Mouse (Mus musculus) megakaryocyte, embryonic 14.5 days (primary cell): ENCODE measurements around the gene Smim5. TPM values are rescaled to one million over a fixed set of nuclear protein-coding genes. Genes with fewer than 3 reads are reported as not detected.

Experiments
- H3K27me3 ChIP-seq: replicated peaks from 2 replicates; pipeline ENCODE3; 2012; ENCODE audit warnings: inconsistent platforms
- H3K36me3 ChIP-seq: replicated peaks from 2 replicates; pipeline ENCODE3; 2012; ENCODE audit warnings: low read length, inconsistent platforms, mixed read lengths
- H3K4me1 ChIP-seq: 2 replicates; pipeline ENCODE4 v1.6.1; 2012; ENCODE audit warnings: inconsistent platforms
- H3K4me3 ChIP-seq: replicated peaks from 2 replicates; pipeline ENCODE3; 2012; ENCODE audit warnings: moderate library complexity, mild to moderate bottlenecking, inconsistent platforms
- H3K9me3 ChIP-seq: 2 replicates; pipeline ENCODE4 v1.6.1; 2012; ENCODE audit warnings: inconsistent platforms
- FLI1 ChIP-seq: IDR thresholded peaks from 2 replicates; pipeline ENCODE4 v1.6.1; 2012; ENCODE audit warnings: low read length, inconsistent platforms, mixed read lengths
- GATA1 ChIP-seq: IDR thresholded peaks from 3 replicates; pipeline ENCODE4 v1.6.1; 2012; ENCODE audit warnings: mixed read lengths, low read length, inconsistent platforms, borderline replicate concordance
- polyA plus RNA-seq: library from polyadenylated mRNA; stranded (reverse); fragments of >175 nt; gene quantifications from 2 replicates; pipeline ENCODE4 v1.2.3, GENCODE M21; 2012; ENCODE audit warnings: low replicate concordance; ENCODE audit not compliant: insufficient read depth

Smim5 gene
- polyA plus RNA-seq, 1 experiment = 13.1 TPM

- peaks cover 98% of the 10 kb centered on the region for H3K36me3 ChIP-seq
- no peaks in the 10 kb centered on the region for H3K27me3 ChIP-seq
- no peak overlapping the region for H3K4me3 ChIP-seq
- H3K4me1 ChIP-seq = no peaks in the 10 kb centered on the region; the same call in 1 of the 2 replicates
- TF ChIP-seq FLI1 = no peak
- TF ChIP-seq GATA1 = no peak
- H3K9me3 ChIP-seq = no peaks in the 10 kb centered on the region
Measured at GRCm38 (mm10) chr11:115941980-115942379, 42.2 kb downstream of the Smim5 start.

DNA sequence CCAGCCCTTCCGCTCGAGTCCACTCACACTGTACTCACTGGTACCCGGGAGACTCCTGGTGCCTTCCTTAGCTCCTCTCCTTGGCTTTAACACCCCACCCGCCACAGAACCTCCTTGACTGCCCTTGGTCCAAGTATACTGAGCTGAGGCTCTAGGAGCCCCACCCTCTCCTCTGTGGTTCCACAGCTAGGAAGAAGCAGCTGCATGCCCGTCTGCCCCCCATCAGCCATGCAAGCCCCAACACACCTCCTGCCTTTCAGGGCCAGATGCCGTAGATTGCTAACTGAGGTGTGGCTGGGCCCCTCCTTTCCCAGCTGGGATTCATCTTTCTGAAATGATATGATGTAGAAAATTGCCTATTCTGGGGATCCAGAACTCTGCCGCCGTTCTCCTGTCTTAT lies 45.5 kb downstream of the Smim5 start:
- H3K27me3 ChIP-seq = no peaks in the 10 kb centered on the region
- H3K4me3 ChIP-seq = no peak overlapping the region
- no peaks in the 10 kb centered on the region for H3K9me3 ChIP-seq
- peaks cover 3% of the 10 kb centered on the region; the same call in 1 of the 2 replicates for H3K4me1 ChIP-seq
- H3K36me3 ChIP-seq = peaks cover 99% of the 10 kb centered on the region
- TF ChIP-seq GATA1 = no peak
- TF ChIP-seq FLI1 = no peak

GRCm38 (mm10) chr11:115946221-115946828 lies 46.6 kb downstream of the Smim5 start:
- TF ChIP-seq FLI1 (no peak), GATA1 (no peak)
- Histone ChIP-seq H3K4me3 (no peak overlapping the region), H3K27me3 (no peaks in the 10 kb centered on the region), H3K36me3 (peaks cover 99% of the 10 kb centered on the region), H3K4me1 (peaks cover 3% of the 10 kb centered on the region; the same call in 1 of the 2 replicates), H3K9me3 (no peaks in the 10 kb centered on the region)

DNA sequence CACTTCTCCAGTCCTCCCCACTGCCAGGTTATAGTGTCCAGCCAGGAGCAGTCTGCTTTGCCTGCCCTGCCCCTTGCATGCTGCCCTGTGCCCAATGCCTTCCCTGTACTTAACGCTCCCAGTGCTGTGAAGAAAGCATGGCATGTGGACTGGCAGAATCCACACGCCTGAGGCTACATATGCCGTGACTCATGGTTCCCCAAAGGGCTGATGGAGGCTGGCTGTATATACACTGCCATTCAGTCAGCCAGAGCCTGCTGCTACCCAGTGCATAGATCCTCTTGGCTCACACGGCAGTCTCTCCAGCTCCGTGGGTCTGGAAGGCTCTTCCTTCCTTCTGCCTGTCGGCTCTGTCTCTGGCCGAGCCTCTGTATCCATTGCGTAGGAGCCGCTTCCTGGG lies 48.5 kb downstream of the Smim5 start:
- Histone ChIP-seq H3K4me3 (no peak overlapping the region), H3K9me3 (no peaks in the 10 kb centered on the region), H3K4me1 (peaks cover 8% of the 10 kb centered on the region; the same call in 1 of the 2 replicates), H3K36me3 (peaks cover 100% of the 10 kb centered on the region), H3K27me3 (no peaks in the 10 kb centered on the region)
- TF ChIP-seq GATA1 (no peak), FLI1 (no peak)

- TF ChIP-seq FLI1 (no peak), GATA1 (no peak)
- H3K4me3 ChIP-seq = no peak overlapping the region
- no peaks in the 10 kb centered on the region for H3K9me3 ChIP-seq
- no peaks in the 10 kb centered on the region for H3K27me3 ChIP-seq
- peaks cover 99% of the 10 kb centered on the region for H3K36me3 ChIP-seq
- peaks cover 26% of the 10 kb centered on the region for H3K4me1 ChIP-seq
Measured at GRCm38 (mm10) chr11:115950719-115951118, 51.0 kb downstream of the Smim5 start.

DNA sequence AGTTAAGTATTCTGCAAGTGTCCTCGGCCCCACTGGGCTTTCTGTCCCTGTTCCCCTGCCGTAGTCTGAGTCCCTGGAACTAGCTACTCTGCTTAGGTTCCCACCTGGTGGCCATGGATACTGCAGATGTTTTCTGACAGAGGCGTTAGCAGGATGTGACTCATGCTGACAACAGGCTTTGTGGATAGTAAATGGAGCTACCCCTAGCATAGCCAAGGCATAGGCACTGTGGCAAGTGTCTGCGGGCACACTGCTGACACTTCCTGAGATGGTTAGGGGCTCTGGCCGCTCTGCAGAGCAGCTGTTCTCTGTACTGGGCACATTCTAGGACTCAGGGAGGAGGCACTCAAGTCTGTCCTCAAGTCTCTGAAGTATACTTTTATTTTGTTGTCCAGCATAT lies 54.9 kb downstream of the Smim5 start:
- Histone ChIP-seq H3K9me3 (no peaks in the 10 kb centered on the region), H3K27me3 (no peaks in the 10 kb centered on the region), H3K36me3 (peaks cover 90% of the 10 kb centered on the region), H3K4me3 (peak overlapping the region; percentile 46), H3K4me1 (peaks cover 34% of the 10 kb centered on the region)
- TF ChIP-seq FLI1 (no peak), GATA1 (no peak)

GRCm38 (mm10) chr11:115955195-115955858 lies 55.6 kb downstream of the Smim5 start:
- Histone ChIP-seq H3K4me3 (no peak overlapping the region), H3K36me3 (peaks cover 90% of the 10 kb centered on the region), H3K4me1 (peaks cover 30% of the 10 kb centered on the region), H3K27me3 (no peaks in the 10 kb centered on the region), H3K9me3 (no peaks in the 10 kb centered on the region)
- TF ChIP-seq GATA1 (no peak), FLI1 (no peak)

Other genes with a start within 250 kb of the Smim5 start
- gene Grb2, start 191.4 kb upstream of the Smim5 start, polyA plus RNA-seq = 30.1 and 77.5 TPM in 2 replicates
- 22.7 and 34.8 TPM in 2 replicates for gene Tmem94, start 134.5 kb upstream of the Smim5 start, polyA plus RNA-seq
- 3.0 and 5.3 TPM in 2 replicates for gene Caskin2, start 86.3 kb upstream of the Smim5 start, polyA plus RNA-seq
- 21.0 and 35.3 TPM in 2 replicates for gene Tsen54, start 85.2 kb upstream of the Smim5 start, polyA plus RNA-seq
- gene Llgl2, start 75.9 kb upstream of the Smim5 start, polyA plus RNA-seq = 6.1 and 12.4 TPM in 2 replicates
- gene Myo15b, start 41.6 kb upstream of the Smim5 start, polyA plus RNA-seq = 0.48 TPM in 1 of 2 replicates, not detected in the other
- not detected in 2 replicates for gene Smim6, start 12.1 kb downstream of the Smim5 start, polyA plus RNA-seq
- 13.5 and 14.4 TPM in 2 replicates for gene Sap30bp, start 33.3 kb downstream of the Smim5 start, polyA plus RNA-seq
- gene Recql5, start 33.5 kb downstream of the Smim5 start, polyA plus RNA-seq = 9.5 and 10.4 TPM in 2 replicates
- gene Itgb4, start 74.7 kb downstream of the Smim5 start, polyA plus RNA-seq = 5.6 and 6.9 TPM in 2 replicates
- gene Galk1, start 112.8 kb downstream of the Smim5 start, polyA plus RNA-seq = 197 and 238 TPM in 2 replicates
- gene H3f3b, start 128.0 kb downstream of the Smim5 start, polyA plus RNA-seq = 819 and 908 TPM in 2 replicates
- 18.8 and 53.4 TPM in 2 replicates for gene Unk, start 130.4 kb downstream of the Smim5 start, polyA plus RNA-seq
- 221 and 384 TPM in 2 replicates for gene Unc13d, start 178.0 kb downstream of the Smim5 start, polyA plus RNA-seq
- 842 and 1,717 TPM in 2 replicates for gene Wbp2, start 187.0 kb downstream of the Smim5 start, polyA plus RNA-seq
- gene Trim47, start 227.2 kb downstream of the Smim5 start, polyA plus RNA-seq = 6.9 and 23.5 TPM in 2 replicates
- 3.0 and 9.5 TPM in 2 replicates for gene Trim65, start 231.2 kb downstream of the Smim5 start, polyA plus RNA-seq
- gene Mrpl38, start 238.9 kb downstream of the Smim5 start, polyA plus RNA-seq = 25.4 and 80.4 TPM in 2 replicates